Mouse (Mus musculus) CD4-positive, CD25-positive, alpha-beta regulatory T cell, adult 4 months (primary cell): Measurements from ENCODE around the gene Negr1. TPM values are rescaled to one million over a fixed set of nuclear protein-coding genes. Genes with fewer than 3 reads are reported as not detected.

ENCODE experiments used
- ATAC-seq: one replicate; pipeline ENCODE4 v1.8.0; 2017
- polyA plus RNA-seq, 2 experiments: library from polyadenylated mRNA; unstranded; fragments of 100-300 nt; shearing (Covaris generic); gene quantifications; one replicate each; pipeline ENCODE4 v1.2.1; 2017

The Negr1 gene
- polyA plus RNA-seq, 2 experiments from 2014 or later: not detected

GRCm38 (mm10) chr3:157240240-157240639 is 678.6 kb downstream of the Negr1 start:
- no peak for ATAC-seq

- no peak for ATAC-seq
These were observed 693.9 kb downstream of the Negr1 start for GRCm38 (mm10) chr3:157255446-157255845.

GRCm38 (mm10) chr3:157255863-157256262 is 694.3 kb downstream of the Negr1 start:
- no peak for ATAC-seq

GRCm38 (mm10) chr3:157268742-157269141 is 707.1 kb downstream of the Negr1 start:
- no peak for ATAC-seq

- ATAC-seq: no peak
These were observed 710.8 kb downstream of the Negr1 start for GRCm38 (mm10) chr3:157272379-157272778.

GRCm38 (mm10) chr3:157274143-157274542 is 712.5 kb downstream of the Negr1 start:
- no peak for ATAC-seq

- no peak for ATAC-seq
These were observed 718.1 kb downstream of the Negr1 start for GRCm38 (mm10) chr3:157279717-157280116.

GRCm38 (mm10) chr3:157281259-157281658 is 719.7 kb downstream of the Negr1 start:
- ATAC-seq: no peak

GRCm38 (mm10) chr3:157291286-157291685 is 729.7 kb downstream of the Negr1 start:
- ATAC-seq: no peak

- no peak for ATAC-seq
These were observed 735.6 kb downstream of the Negr1 start for GRCm38 (mm10) chr3:157297216-157297615.

- no peak for ATAC-seq
These were observed 742.0 kb downstream of the Negr1 start for GRCm38 (mm10) chr3:157303430-157304116.

- no peak for ATAC-seq
These were observed 759.5 kb downstream of the Negr1 start for GRCm38 (mm10) chr3:157321081-157321573.

- no peak for ATAC-seq
These were observed 760.2 kb downstream of the Negr1 start for GRCm38 (mm10) chr3:157321834-157322233.

GRCm38 (mm10) chr3:157334169-157334568 is 772.6 kb downstream of the Negr1 start:
- no peak for ATAC-seq

GRCm38 (mm10) chr3:157349480-157349879 is 787.9 kb downstream of the Negr1 start:
- ATAC-seq: no peak

- no peak for ATAC-seq
These were observed 797.3 kb downstream of the Negr1 start for GRCm38 (mm10) chr3:157358905-157359304.

GRCm38 (mm10) chr3:157359840-157360239 is 798.2 kb downstream of the Negr1 start:
- no peak for ATAC-seq
